Mouse (Mus musculus) ES-E14 (cell line): Measurements from ENCODE around the gene Prr23a2. TPM values are rescaled to one million over a fixed set of nuclear protein-coding genes. Genes with fewer than 3 reads are reported as not detected.
A peak's percentile ranks its signal among the peaks of the same experiment; 100 is the strongest.
"Not testable (repeated sequence)": the region's sequence is repeated elsewhere in the genome, so short reads cannot be mapped to it uniquely, and the experiment has no call there.

ENCODE experiments used
- DNase-seq: peaks from one replicate; pipeline ENCODE4 v3.0.0-alpha.2; 2013; ENCODE audit warnings: low read depth, low spot score
- H3K27ac ChIP-seq: 2 replicates; pipeline ENCODE4 v1.5.1; 2012; ENCODE audit warnings: low read depth, mild to moderate bottlenecking, low read length, moderate library complexity, mixed read lengths; ENCODE audit not compliant: poor library complexity, insufficient read depth, severe bottlenecking
- H3K36me3 ChIP-seq: 2 replicates; pipeline ENCODE4 v1.6.1; 2012; ENCODE audit warnings: mild to moderate bottlenecking, low read length, moderate library complexity, mixed read lengths; ENCODE audit not compliant: control insufficient read depth, poor library complexity, insufficient read depth, severe bottlenecking
- H3K4me1 ChIP-seq, 2 experiments: fragments of 150-350 bp in 1 of 2; sonication (generic) in 1 of 2; 2 replicates each; pipeline ENCODE4 v1.6.1; 2012; ENCODE audit warnings: low read length in 2 of 2, mild to moderate bottlenecking in 1 of 2, mixed read lengths in 1 of 2; ENCODE audit not compliant: control insufficient read depth in 2 of 2, insufficient read depth in 2 of 2, poor library complexity in 1 of 2
- H3K4me3 ChIP-seq, 2 experiments: fragments of 150-350 bp in 1 of 2; sonication (generic) in 1 of 2; 2 replicates each; pipeline ENCODE4 v1.5.1; 2012; ENCODE audit warnings: low read length in 2 of 2, low read depth in 1 of 2, mild to moderate bottlenecking in 1 of 2, mixed read lengths in 1 of 2; ENCODE audit not compliant: insufficient read depth in 1 of 2, poor library complexity in 1 of 2, severe bottlenecking in 1 of 2
- H3K9ac ChIP-seq: 2 replicates; pipeline ENCODE4 v1.6.1; 2012; ENCODE audit warnings: low read depth, mild to moderate bottlenecking, low read length, mixed read lengths; ENCODE audit not compliant: poor library complexity, insufficient read depth, severe bottlenecking
- H3K9me3 ChIP-seq: fragments of 150-350 bp; sonication (generic); 2 replicates; pipeline ENCODE4 v1.6.1; 2012; ENCODE audit warnings: low read depth, mild to moderate bottlenecking, low read length; ENCODE audit not compliant: control insufficient read depth, insufficient read depth
- CHD2 ChIP-seq: IDR thresholded peaks from 2 replicates; pipeline ENCODE4 v1.6.1; 2014; ENCODE audit warnings: mild to moderate bottlenecking, low read depth, low read length, inconsistent platforms
- HCFC1 ChIP-seq: IDR thresholded peaks from 2 replicates; pipeline ENCODE4 v1.6.1; 2012; ENCODE audit warnings: low read length, inconsistent platforms, borderline replicate concordance; ENCODE audit not compliant: insufficient read depth
- MAFK ChIP-seq: IDR thresholded peaks from 2 replicates; pipeline ENCODE4 v1.6.1; 2014; ENCODE audit warnings: mild to moderate bottlenecking, low read depth, low read length, inconsistent platforms; ENCODE audit not compliant: insufficient read depth
- ZC3H11A ChIP-seq: IDR thresholded peaks from 2 replicates; pipeline ENCODE4 v1.6.1; 2012; ENCODE audit warnings: low read depth, mild to moderate bottlenecking, inconsistent platforms, low read length, borderline replicate concordance
- ZNF384 ChIP-seq: IDR thresholded peaks from 2 replicates; pipeline ENCODE4 v1.6.1; 2012; ENCODE audit warnings: low read depth, low read length, inconsistent platforms
- in situ Hi-C, 2 experiments: fragments of 600-800 bp; cut with MboI; formaldehyde crosslinking; loops; one replicate each; pipeline ENCODE4 v1.15.1; 2025; ENCODE audit warnings: low sequenced_read_pairs in 2 of 2, inconsistent platforms in 1 of 2; ENCODE audit not compliant: unreplicated experiment in 2 of 2
- total RNA-seq: library from RNA; depleted of rRNA; stranded (reverse); fragments of 300-350 nt; gene quantifications from 2 replicates; pipeline ENCODE4 v1.2.3, GENCODE M21; 2012; rRNA removed

The Prr23a2 gene
- 0.26 and 1.6 TPM in 2 replicates for total RNA-seq

- in situ Hi-C loops: no loop called here
- peak; percentile 86 for DNase-seq
- no peak for TF ChIP-seq ZC3H11A
- TF ChIP-seq CHD2: no peak
- TF ChIP-seq HCFC1: peak; percentile 73; the same call in 1 of the 2 replicates
- TF ChIP-seq MAFK: no peak
- TF ChIP-seq ZNF384: no peak
- Histone ChIP-seq H3K4me1 (no peaks in the 10 kb centered on the region), H3K9me3 (no peaks in the 10 kb centered on the region), H3K27ac (no peak within 1 kb of the TSS), H3K36me3 (no peaks in the 10 kb centered on the region), H3K9ac (0 out of 2 replicates have a peak within 1 kb of the TSS, but pooled peaks have one; percentile 40), H3K4me3 (peak within 1 kb of the TSS; percentile 60 to 68)
Measured at GRCm38 (mm10) chr9:98856210-98856609, at the start of gene Prr23a2. Gene Prr23a2, plus strand, starts transcription at chr9:98856494.

GRCm38 (mm10) chr9:98807631-98808030 is 48.7 kb upstream of the Prr23a2 start:
- no peak for TF ChIP-seq MAFK
- no peak for TF ChIP-seq CHD2
- TF ChIP-seq ZC3H11A: no peak
- TF ChIP-seq HCFC1: no peak
- no peak for TF ChIP-seq ZNF384
- H3K4me3 ChIP-seq: no peak overlapping the region
- H3K9me3 ChIP-seq: no peaks in the 10 kb centered on the region
- H3K4me1 ChIP-seq: no peaks in the 10 kb centered on the region
- no peak for DNase-seq
- no peak overlapping the region for H3K9ac ChIP-seq
- no peaks in the 10 kb centered on the region for H3K36me3 ChIP-seq
- H3K27ac ChIP-seq: no peak overlapping the region
- in situ Hi-C loops: no loop called here

- H3K9me3 ChIP-seq, H3K27ac ChIP-seq, in situ Hi-C loops, H3K4me3 ChIP-seq, H3K4me1 ChIP-seq, DNase-seq, H3K36me3 ChIP-seq, H3K9ac ChIP-seq: not testable (repeated sequence)
Measured at GRCm38 (mm10) chr9:98809526-98809925, 46.8 kb upstream of the Prr23a2 start.

- Histone ChIP-seq H3K36me3 (no peaks in the 10 kb centered on the region), H3K9me3 (no peaks in the 10 kb centered on the region), H3K4me1 (no peaks in the 10 kb centered on the region), H3K9ac (no peak overlapping the region), H3K4me3 (no peak overlapping the region), H3K27ac (no peak overlapping the region)
- no peak for TF ChIP-seq CHD2
- no peak for TF ChIP-seq ZNF384
- TF ChIP-seq HCFC1: no peak
- TF ChIP-seq MAFK: no peak
- TF ChIP-seq ZC3H11A: no peak
- no peak for DNase-seq
- in situ Hi-C loops: no loop called here
Measured at GRCm38 (mm10) chr9:98816066-98816465, 40.2 kb upstream of the Prr23a2 start.

- Histone ChIP-seq H3K4me3 (no peak overlapping the region), H3K9ac (no peak overlapping the region)
- no peak for TF ChIP-seq CHD2
- TF ChIP-seq ZNF384: no peak
- TF ChIP-seq MAFK: no peak
- no peak for TF ChIP-seq HCFC1
- no peak for TF ChIP-seq ZC3H11A
Measured at GRCm38 (mm10) chr9:98817592-98817991, 38.7 kb upstream of the Prr23a2 start.

More at GRCm38 (mm10) chr9:98817592-98817991, 38.7 kb upstream of the Prr23a2 start:
- DNase-seq: no peak
- Histone ChIP-seq H3K36me3 (no peaks in the 10 kb centered on the region), H3K27ac (no peak overlapping the region), H3K4me1 (no peaks in the 10 kb centered on the region), H3K9me3 (no peaks in the 10 kb centered on the region)
- in situ Hi-C loops: no loop called here
